Mouse (Mus musculus) small intestine, adult 2 months (tissue): ENCODE data around the gene Cdk12.

Experiments
- CTCF ChIP-seq: fragments of 200-500 bp; IDR thresholded peaks from 2 replicates; pipeline ENCODE4 v1.5.1; 2012; ENCODE audit warnings: low read depth, mild to moderate bottlenecking, control low read depth, inconsistent platforms, low read length, moderate library complexity, mixed read lengths; ENCODE audit not compliant: insufficient replicate concordance, insufficient read length; ENCODE audit errors: extremely low read depth
- POLR2A ChIP-seq: fragments of 200-500 bp; IDR thresholded peaks from 2 replicates; pipeline ENCODE4 v1.6.1; 2012; ENCODE audit warnings: low read depth, mild to moderate bottlenecking, control low read depth, inconsistent platforms, low read length, moderate library complexity

DNA sequence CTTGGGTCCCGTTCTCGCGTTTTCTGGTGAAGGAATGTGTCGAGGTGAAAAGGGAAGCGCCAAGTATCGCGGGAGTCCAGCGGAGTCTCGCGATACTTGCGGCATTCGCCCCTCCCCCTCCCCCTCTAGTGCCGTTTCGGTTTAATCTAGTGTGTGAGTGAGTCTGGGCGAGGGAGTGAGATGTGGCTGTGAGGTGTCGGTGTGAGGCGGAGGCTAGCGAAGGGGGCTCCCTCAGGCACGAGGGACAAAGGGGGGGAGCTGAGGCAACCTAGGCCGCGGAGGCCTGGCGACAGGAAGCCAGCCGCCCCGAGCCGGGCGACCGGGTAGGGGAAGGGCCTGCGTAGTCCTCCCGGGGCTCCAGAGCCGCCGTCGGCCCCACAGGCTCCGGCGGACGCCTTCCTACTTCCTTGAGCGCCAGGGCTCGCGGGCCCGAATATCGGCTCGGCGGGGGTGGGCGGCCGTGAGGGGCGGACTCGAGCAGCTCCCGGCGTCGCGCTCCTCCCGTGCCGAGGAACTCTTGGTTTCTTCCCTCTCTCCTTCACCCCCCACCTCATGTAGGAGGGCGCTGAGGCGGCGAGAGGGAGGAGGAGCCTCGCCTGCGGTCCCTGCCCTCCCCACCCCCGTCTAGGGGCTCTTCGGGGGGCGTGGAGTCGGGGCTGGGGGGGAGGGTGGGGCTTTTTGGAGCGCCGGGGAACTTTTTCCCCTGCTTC, at the start of gene Cdk12:
- TF ChIP-seq CTCF (no peak), POLR2A (peak; percentile 90)
